20 mouse cellular contexts compared by ENCODE assay signal in genomic region chr13:24211229-24211628, GRCm38 (mm10).
"Had no signal": no experiment of that assay in that cellular context is flagged by ENCODE, and none has a peak within 500 bp of the region (broad histone marks: within the 10 kb centered on the region; RNA-seq: fewer than 3 reads in every experiment).

No protein-coding gene starts in this region.

- H3K27me3 ChIP-seq: limb, embryonic 12.5 days; limb, embryonic 15.5 days; lung, embryonic 15.5 days; midbrain, embryonic 12.5 days; midbrain, embryonic 15.5 days; neural tube, embryonic 12.5 days; neural tube, embryonic 15.5 days; stomach, embryonic 15.5 days had no signal

- H3K4me2 ChIP-seq: limb, embryonic 12.5 days; limb, embryonic 15.5 days; lung, embryonic 15.5 days; midbrain, embryonic 12.5 days; midbrain, embryonic 15.5 days; neural tube, embryonic 12.5 days; neural tube, embryonic 15.5 days; stomach, embryonic 15.5 days had no signal

- ATAC-seq: midbrain, embryonic 15.5 days had no signal

- H3K9me3 ChIP-seq: limb, embryonic 12.5 days; limb, embryonic 15.5 days; lung, embryonic 15.5 days; midbrain, embryonic 12.5 days; midbrain, embryonic 15.5 days; neural tube, embryonic 12.5 days; neural tube, embryonic 15.5 days; stomach, embryonic 15.5 days had no signal

- H3K4me1 ChIP-seq: limb, embryonic 15.5 days; lung, embryonic 15.5 days; midbrain, embryonic 12.5 days; midbrain, embryonic 15.5 days; neural tube, embryonic 12.5 days; stomach, embryonic 15.5 days had no signal

- H3K36me3 ChIP-seq: limb, embryonic 12.5 days; limb, embryonic 15.5 days; lung, embryonic 15.5 days; midbrain, embryonic 12.5 days; midbrain, embryonic 15.5 days; neural tube, embryonic 12.5 days; neural tube, embryonic 15.5 days; stomach, embryonic 15.5 days had no signal

- H3K9ac ChIP-seq: limb, embryonic 12.5 days; limb, embryonic 15.5 days; liver, embryonic 14.5 days; lung, embryonic 15.5 days; midbrain, embryonic 12.5 days; midbrain, embryonic 15.5 days; neural tube, embryonic 12.5 days; neural tube, embryonic 15.5 days; stomach, embryonic 15.5 days had no signal

- H3K4me3 ChIP-seq: limb, embryonic 12.5 days; limb, embryonic 15.5 days; lung, embryonic 15.5 days; midbrain, embryonic 12.5 days; midbrain, embryonic 15.5 days; neural tube, embryonic 12.5 days; neural tube, embryonic 15.5 days; stomach, embryonic 15.5 days had no signal

- DNase-seq: kidney, adult 18-20 months; kidney, adult 9 months; kidney, postnatal 14 days; left cerebral cortex, postnatal 4 days; lung, adult 18-20 months; right cerebral cortex, adult 18-20 months; right cerebral cortex, postnatal 14 days; right cerebral cortex, postnatal 4 days; thymus, adult 18-20 months; thymus, postnatal 36 days had no signal

- H3K27ac ChIP-seq: limb, embryonic 12.5 days; limb, embryonic 15.5 days; liver, embryonic 14.5 days; lung, embryonic 15.5 days; macrophage; midbrain, embryonic 12.5 days; midbrain, embryonic 15.5 days; neural tube, embryonic 12.5 days; neural tube, embryonic 15.5 days; stomach, embryonic 15.5 days had no signal
